Mouse (Mus musculus): ENCODE results near the gene Zkscan17.

The Zkscan17 gene

DNA sequence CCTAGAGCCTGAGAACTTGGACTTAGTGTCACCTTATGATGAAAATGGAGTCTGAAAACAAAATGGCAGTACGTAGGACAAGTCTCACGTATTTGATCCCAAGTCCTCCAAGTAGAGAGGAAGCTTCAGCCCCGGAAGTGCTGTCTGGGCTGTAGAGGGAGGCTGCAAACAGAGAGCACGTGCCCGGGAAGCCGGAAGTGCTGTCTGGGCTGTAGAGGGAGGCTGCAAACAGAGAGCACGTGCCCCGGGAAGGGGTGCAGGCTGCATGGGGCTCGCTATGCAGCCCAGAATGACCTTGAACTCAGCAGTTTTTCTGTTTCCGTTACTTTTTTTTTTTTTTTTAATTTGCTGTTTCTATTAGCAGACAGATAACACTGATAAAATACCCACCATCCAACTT lies 8.3 kb downstream of the Zkscan17 start:
- peak in 1 of 2 experiments; percentile 19 for DNase-seq

DNA sequence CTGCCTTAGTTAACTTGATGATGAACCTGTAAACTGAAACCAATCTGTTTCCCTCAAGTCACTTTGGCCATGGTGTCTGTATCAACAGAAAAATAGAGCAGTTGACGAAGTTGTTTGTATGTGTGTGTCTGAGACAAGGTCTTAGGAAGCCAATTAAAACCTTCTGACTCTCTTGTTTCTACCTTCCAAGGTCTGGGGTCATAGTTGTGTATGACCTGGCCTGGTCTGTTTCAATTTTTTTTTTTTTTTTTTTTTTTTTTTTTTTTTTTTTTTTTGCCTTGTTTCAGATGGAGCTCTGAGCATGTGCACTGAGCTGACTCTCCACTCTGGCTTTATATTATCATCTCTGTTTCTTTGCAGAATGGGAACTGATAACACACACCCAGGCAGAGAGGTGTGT lies 9.1 kb downstream of the Zkscan17 start:
- DNase-seq = no peak

DNA sequence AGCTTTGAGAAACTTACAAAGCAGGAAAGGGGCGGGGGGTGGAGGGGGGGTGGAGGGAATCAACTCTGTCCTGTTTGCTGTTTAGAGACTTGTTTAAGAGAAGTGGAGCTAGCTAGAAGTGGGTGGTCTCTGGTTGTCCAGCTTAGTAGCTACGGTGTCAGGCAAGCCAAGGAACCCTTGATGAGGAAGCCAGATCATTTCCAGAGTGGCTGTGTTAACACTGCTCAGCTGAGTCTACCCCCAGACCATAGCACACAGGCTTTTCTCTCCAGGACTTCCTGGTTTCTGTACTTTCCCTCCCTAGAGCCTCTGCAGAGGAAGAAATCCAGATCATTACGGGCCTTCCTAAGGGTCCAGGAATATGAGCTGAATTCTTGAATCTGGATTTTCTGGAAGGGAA lies 11.8 kb downstream of the Zkscan17 start:
- DNase-seq = no peak

DNA sequence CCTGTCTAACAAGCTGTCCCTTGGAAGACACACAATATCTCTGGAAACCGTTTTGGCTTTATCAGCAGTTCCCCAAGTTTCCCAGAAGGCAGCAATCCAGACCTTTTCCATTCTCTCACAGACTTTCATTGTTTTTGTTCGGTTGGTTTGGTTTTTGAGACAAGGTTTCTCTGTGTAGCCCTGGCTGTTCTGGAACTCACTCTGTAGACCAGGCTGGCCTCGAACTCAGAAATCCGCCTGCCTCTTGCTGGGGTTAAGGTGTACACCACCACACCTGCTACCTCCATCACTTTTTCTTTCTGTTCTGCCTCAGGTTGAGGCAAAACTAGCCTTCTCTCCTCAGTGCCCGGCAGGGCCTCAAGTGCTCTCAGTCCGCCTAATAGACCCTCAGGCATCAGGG lies 12.2 kb downstream of the Zkscan17 start:
- DNase-seq = no peak

DNA sequence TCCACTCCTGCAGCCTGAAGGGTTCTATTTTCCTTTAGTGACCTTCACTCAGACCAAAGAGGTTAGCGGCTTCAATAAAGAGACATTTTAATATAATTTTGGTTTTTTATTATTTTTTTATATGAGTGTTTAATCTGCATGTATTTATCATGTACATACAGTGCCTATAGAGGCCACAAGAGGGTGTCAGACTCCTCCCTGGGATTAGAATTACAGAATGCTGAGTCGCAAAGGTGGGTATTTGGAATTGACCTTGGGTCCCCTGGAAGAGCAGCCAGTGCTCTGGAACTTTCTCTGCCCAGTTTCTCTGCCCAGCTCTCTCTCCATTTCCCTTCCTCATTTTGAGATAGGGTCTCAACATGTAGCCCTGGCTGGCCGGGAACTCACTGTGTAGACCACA lies 13.0 kb downstream of the Zkscan17 start:
- DNase-seq = no peak

DNA sequence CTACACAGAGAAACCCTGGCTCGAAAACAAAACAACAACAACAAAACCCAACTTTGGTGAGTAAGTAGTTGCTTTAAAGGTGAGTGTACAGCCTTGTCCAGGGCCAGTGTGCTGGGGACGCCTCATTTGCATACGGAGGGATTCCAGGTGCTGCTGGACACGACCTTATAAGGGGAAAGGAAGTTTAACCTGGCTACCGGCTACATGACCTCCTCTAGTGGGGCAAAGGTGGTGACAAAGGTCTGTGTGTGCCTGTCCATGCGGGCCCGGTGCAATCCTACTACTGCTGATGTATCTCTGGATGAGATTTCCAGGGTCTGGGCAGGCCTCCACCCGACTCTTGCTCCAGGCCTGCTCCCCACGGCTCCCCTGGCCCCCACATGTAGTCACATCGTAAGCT lies 13.8 kb downstream of the Zkscan17 start:
- no peak for DNase-seq

DNA sequence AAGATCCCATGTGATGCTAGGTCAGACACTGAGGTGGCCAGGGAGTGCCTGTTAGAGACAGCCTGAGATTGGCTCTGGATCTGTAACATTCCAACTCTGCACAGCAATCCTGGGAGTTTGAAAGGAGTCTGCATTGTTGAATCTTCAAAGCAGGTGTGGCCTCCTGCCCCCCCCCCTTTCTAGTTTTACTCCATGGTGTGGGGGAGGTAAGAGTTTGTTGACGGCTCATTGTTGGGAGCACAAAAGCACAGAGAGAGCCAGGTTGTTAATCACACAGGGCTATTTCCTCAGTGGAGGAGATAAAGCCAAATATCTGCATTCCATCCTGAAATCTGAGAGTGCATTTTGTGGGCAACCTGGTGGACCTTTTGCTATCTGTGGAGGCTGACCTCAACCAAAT lies 15.0 kb downstream of the Zkscan17 start:
- no peak for DNase-seq

DNA sequence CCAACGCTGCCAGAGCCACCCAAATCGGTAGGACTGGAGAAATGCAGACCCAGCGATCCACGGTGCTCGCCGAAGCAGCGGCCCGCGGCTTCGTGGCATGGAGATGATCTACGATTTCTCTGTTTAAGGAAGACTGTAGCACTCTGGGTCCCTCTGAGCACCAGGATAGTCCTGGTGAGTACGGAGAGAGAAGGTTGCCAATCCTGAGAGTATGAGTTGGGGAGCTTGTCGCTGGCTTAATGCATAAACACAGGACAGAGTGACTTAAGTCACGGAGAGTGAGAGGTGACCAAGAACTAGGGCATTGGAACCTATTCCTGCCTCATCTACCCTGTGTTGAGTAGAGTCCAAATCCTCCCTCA lies 19.9 kb downstream of the Zkscan17 start:
- DNase-seq = no peak

DNA sequence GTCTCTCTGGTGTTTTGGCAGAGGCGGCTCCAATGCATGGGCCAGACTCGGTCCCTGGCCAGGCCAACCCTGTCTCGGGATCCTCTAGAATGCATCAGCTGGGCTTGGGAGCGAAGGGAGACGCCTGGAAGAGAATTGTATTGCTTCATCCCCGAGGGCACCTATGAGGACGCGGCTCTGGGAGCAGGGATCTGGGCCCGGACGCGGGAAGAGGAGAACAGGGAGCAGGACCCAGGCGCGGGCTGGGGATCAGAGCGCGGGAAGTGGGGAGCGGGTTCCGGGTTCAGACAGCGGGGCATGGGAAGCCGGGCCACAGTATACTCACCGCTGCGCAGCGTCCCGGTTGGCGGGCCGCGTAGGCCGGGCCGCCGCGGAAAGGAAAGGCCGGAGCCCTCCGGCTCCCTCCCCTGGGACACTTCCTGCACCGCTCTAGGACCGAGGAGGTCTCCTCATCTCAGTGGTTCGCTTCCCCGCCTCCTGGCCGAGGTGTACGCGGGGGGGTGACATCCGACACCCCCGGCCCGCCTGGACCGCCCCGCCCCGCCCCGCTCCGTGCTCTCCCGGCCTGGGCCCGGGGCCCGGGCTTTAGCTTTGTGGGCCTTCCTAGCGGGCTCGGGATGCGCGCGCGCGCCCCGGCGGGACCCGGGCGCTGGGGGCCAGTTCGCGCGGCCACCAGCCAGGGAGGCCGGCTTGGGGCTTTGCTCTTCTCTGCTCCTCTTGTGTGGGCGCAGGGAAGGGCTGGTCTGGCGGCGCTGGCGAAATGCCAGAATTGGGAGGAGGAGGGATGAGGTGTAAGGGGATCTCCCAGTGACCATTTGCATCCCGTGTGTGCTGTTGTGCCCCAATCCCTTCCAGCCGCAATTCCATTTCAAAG lies 20.5 kb downstream of the Zkscan17 start:
- DNase-seq = peak; percentile 87

DNA sequence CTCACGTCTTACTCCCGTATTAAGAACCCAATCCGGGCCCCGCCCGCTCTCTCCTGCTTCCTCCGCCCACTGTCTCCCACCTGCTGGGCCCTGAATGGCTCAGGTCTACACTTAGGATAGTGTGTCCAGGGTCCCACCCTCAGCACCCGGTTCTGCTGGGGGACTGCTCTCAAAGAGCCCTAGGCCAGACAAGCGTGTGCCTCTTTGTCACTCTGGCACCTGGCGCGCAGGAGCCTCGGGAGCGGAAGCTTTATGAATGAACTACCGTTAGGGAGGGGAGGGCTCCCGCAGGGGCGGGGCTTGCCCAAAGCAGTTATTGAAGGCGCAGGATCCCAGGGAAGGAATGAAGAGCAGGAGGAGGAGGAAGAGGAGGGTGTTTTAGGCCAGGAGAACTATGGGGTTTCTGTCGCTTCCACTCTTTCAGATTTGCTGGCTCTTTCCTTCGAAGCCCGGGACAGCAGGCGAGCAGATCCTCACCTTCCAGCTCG lies 21.2 kb downstream of the Zkscan17 start:
- DNase-seq = peak; percentile 58 to 69

DNA sequence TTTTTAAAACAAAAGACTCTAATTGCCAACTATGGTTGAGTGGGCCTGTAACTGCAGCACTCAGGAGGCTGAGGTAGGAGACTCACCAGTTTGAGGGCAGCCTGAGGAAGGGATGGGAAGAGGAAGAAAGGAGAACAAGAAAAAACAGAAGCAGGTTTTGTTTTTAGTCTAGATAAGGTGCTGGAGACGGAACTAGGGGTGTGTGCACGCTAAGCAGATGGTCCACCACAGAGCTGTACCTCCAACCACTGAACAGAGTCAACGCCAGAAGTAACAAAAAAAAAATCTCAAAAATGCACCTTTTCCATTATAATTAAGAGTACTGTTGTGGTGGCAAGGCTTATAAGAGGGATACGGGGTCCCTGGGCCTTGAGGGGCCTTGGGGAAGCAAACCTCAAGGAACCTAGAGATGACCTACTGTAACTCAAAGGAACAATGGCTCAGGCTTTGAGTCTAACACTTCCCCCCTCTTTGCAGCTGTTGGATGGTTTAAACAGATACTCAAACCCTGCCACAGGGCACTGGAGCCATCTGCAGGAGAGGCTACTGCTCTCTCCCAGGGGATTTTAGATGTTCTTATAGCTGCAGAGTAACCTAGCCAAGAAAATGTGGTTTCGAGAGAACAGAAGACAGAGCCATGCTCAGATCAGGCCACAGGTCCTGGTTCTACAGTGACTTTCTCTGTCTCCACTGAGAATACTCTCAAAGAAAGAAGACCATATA lies 24.4 kb downstream of the Zkscan17 start:
- DNase-seq = no peak

DNA sequence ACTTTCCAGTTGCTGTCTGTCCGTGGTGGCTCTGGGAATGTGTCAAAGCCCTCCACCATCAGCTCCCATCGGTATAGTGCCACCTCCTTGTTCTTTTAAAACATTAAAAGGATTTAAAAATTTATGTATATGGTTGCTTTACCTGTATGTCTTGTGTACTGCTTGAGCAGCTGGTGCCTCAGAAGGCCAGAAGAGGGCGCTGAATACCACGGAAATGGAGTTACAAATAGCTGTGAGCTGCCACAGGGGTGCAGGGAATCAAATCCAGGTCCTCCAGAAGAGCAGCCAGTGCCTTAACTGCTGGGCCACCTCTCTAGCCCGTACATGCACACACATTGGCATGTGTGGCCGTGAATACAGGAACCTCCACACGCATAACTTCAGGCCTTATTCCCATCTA lies 28.8 kb downstream of the Zkscan17 start:
- no peak for DNase-seq

DNA sequence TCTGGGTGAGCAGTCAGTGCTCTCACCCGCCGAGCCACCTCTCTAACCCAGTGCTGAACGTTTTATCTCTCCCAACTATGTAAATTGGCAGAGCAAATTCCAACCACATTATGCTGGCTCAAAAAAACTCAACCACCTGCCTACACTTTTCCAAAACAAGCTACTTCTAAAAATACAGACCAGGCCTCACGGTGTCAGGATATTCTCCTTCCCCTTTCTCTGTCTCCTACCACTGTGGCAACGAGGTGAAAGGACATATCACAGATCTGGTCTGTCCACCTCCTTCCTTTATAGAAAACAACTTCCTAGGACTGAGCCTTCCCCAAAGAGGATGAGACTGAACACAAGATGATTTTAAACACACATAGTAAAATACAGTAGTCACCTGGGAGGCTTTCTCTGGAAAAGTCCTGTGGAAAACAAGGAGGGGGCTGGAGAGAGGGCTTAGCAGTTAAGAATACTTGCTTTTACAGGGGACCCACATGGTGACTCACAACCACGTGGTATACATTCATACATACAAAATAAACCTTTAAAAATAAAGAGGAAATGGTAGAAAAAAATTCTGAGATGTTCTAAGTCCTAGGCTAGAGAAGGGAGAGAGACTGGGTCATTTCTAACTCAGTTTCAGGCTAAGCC lies 29.8 kb downstream of the Zkscan17 start:
- no peak for DNase-seq

DNA sequence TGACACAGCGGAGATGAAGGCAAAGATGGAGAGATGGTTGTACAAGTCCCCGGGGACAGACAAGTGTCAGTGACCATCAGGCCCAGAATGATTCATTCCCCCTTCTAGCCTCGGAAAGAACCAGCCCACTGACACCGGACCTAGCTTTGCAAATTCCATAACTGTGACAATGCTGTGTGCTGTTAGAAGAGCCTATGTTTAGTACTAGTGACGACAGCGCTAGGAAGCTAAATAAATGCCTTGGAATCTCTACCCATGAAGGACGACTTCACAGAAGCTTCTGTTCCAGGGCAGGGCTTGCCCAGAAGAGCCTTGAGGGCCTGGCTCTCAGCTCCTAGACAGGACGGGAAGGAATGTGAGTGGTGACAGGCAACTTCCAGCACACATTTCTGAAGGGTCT lies 40.3 kb downstream of the Zkscan17 start:
- DNase-seq = no peak

DNA sequence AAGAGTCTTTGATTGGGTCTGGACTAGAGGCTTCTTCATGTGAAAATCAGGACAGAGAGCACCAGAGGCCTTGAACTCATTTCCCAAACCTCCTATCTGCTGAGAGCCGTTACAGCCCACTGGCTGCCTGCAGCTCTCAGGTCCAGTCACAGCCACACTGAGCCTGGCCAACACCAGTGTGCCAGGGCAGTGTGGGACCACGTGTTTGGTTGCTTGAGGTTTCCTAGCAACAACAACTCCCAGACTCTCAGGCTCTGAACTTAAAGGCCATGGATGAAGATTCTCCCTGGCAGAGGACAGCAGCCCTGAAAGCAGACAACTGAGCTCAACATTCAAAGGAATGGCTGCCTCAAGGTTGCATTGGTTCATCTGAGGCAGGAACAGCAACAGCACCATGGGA lies 40.9 kb downstream of the Zkscan17 start:
- DNase-seq = no peak

DNA sequence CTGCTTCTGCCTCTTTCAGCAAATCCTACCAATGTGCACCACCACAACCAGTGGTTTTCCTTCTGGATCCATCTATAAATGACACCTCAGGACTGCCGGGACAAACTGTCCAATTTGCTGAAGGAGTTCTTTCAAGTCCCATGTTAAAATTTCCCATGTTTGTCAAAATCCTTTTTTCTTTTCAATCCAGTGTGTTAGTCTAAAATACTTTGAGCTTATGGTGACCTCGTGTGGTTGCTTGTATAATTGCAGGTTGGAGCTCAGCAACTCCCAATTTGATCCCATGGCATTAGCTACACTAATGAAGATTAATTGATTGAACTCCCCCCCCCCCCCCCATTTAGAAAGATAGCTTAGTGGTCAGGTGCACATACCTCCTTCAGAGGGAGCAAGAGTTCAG lies 43.3 kb downstream of the Zkscan17 start:
- DNase-seq = peak; percentile 42 to 60

DNA sequence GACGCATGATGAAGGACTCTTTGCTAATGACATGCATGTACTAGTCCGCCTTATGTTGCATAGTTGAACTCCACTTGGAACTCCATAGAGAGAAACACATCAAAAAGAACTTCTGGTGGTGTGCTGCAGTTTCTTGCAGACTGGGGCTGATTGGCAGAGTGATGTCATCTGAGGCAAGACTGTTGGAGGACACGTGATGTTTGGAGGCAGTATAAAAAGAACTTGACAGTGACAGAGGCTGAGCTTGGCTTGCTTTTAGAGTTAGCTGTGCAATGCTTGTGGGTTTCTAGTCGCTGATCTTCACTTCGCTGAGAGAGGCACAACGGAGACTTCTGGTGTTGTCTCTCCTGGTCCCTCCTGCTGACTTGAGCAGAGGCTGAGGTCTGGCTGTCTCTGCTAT lies 49.3 kb downstream of the Zkscan17 start:
- no peak for DNase-seq

DNA sequence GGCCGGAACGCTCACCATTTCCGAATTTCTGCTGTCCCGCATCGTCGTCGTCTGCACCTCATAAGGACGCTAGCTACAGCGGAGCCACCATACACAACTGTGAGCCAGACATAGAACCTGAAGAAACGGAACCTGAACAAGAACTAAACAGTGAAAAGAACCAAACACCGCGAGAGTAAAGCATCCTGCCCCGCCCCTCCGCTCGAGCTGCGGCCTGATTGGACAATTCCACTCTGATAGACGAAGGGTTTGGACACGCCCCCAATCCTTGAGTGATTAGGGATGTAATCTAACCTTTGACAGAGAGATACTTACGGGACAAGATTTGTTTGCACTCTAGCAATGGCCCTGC lies 54.2 kb downstream of the Zkscan17 start, which contains the start of gene Zfp867:
Gene Zfp867 (minus strand): TSS at position 149 of the 352 bp plus-strand sequence.
- DNase-seq = peak; percentile 87 to 95

DNA sequence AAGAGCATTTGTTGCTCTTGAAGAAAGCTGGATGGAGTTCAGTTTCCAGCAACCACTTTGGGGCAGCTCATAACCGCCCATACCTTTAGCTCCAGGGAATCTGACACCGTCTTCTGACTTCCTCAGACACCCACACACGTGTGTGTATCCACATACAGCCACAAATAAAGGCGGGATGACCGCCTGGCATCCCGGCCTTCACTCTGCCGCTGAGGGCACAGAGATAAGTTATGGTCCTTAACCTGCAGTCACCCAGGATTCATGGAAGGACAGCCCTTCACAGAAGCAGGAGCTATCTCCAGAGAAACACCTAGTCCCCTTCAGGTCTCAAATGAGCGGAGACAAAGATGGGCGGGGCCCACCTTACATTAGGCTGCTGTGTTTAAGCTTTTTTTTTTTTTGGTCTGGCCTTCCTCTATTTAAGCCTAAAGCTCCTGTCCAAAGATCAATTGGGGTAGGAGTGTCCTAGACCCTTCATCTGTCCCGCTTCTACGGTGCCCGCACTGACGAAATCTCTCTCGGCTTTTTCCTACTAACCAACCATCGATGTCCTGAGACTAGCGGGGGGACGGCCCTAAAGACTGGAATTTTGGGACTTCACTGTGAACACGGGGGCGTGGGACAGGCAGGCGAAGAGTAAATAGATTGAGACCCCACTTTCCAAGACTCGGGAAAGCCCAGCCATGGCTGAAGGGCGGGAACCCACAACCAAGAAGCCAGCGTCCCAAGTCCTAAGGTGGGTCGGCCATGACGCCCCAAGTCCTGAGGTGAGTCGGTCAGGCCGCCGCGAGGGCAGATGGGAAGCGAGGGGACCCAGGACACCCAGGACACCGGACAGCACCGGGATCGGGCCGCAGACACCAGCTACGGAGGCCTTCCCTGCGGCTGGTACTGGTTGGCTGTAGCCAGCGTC lies 54.9 kb downstream of the Zkscan17 start:
- DNase-seq = no peak

DNA sequence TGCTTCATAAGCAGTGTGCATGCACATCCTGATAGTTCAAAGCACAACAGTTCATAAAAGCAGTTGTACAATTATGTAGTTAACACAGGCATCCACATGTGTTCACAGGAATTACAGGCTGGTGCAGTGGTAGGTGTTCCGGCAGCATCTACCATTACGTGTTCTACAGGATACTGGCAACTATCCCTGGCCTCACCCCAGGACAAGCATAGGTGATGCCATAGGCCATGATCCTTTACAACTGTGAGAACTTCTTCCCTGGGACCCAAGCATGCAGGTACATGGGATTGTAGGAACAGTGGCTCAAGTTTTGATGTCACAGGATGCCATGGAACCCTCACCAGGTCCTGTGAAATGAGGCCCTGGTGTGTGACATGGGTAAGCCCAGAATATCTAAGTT lies 66.1 kb downstream of the Zkscan17 start:
- no peak for DNase-seq

DNA sequence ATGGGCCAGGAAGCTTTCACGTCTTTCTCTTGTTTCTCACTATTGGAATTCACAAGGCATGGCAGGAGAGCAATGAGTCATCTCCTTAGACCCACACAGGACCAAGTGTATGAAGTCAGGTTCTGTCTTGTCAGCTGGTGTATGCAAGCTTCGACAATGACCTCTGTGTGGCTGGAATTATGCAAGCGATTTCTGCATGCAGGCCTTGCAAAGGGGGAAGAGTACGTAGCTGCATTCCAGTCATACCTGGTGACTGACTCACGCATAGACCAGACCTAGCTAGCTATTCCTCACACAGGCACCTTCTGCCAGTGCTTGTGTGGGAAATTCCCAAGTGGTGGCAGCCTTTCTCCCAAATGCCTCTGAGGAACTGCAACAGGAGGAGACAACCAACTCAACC lies 67.6 kb downstream of the Zkscan17 start:
- peak; percentile 79 to 89 for DNase-seq

DNA sequence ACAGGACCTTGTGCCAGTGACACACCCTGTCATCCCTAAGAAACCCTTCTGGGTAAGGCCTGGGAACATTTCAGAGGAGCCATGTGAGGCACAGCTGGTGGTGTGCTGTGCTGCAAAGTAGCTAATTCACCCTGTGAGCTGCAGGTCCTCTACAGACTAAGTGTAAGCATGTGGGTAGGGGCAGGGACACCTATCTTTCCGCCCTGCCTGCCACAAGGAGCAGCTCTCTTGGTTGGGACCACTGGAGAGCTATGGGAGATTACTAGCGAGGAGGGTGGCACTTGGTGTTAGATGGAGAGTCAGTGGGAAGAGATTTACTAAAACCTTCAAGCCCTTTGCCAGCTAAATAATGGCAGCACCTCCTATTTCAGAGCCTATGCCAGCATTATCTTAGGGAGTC lies 69.7 kb downstream of the Zkscan17 start:
- no peak for DNase-seq

DNA sequence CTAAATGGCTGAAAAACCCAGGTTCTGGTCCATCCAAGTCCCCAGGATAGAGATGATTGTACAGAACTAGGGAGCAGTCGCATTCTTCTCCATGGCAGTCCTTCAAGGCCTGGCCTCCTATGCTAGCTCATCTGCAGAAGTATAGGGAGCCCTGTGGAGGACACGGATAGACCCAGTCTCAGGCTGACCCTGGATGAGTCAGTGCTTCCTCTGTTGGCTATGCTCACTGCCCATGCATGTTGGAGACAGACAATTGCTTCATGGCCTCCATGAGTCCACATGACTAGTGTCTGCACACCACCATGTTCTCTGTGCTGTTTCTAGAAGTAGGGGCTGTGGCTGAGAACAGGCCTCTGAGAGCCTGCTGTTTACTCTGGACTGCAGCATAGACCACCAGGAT lies 70.2 kb downstream of the Zkscan17 start:
- no peak for DNase-seq
